In genomic region chr16:17564221-17564620, GRCm38 (mm10) we compare ENCODE assay signal across 15 mouse cellular contexts. TPM values are rescaled to one million over a fixed set of nuclear protein-coding genes. Genes with fewer than 3 reads are reported as not detected.
"Had no signal": no experiment of that assay in that cellular context is flagged by ENCODE, and none has a peak within 500 bp of the region (broad histone marks: within the 10 kb centered on the region; RNA-seq: fewer than 3 reads in every experiment).

No protein-coding gene starts in this region.

- H3K27ac ChIP-seq: limb, embryonic 10.5 days; liver, embryonic 15.5 days; midbrain, embryonic 10.5 days; neural tube, embryonic 13.5 days; stomach, embryonic 15.5 days had no signal

- DNase-seq: kidney, postnatal 10 days; kidney, postnatal 4 days; lung, adult 2 months; lung, postnatal 4 days; midbrain, embryonic 14.5 days; right cerebral cortex, postnatal 14 days had no signal

- H3K4me3 ChIP-seq: limb, embryonic 10.5 days; liver, embryonic 15.5 days; midbrain, embryonic 10.5 days; neural tube, embryonic 13.5 days; stomach, embryonic 15.5 days had no signal

- ATAC-seq: lung, postnatal 0 days had no signal

RNA-seq across cellular contexts. Expression of gene P2rx6, which starts 2.5 kb away (rescaled TPM):
- total RNA-seq: megakaryocyte, adult 5-6 weeks had no signal

RNA-seq across cellular contexts. Expression of gene Lrrc74b, which starts 3.2 kb away (rescaled TPM):
- total RNA-seq: megakaryocyte, adult 5-6 weeks had no signal
- polyA plus RNA-seq: limb, embryonic 10.5 days; liver, embryonic 11.5 days; liver, embryonic 15.5 days; spleen, adult 2 months had no signal
